ENCODE assay signal across 50 mouse cellular contexts in the genomic region with DNA sequence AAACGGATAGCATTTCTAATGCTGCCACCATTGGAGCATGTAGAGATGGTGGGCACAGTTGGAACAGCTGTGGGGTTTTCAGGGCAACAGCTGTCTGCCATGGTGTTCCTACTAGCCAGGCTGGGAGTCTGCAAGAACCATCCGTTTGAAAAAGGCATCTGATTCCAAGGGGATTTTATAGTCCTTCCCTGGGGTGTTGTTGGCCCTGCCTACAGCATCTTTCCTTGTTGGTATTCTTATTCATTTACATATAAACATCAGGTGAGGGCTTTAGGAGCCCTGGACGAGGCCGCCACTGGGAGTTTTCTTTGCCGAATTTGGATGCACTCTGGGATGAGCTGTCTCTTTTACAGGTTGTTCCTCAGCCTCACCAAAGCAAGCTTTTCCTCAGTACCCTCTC. TPM values are rescaled to one million over a fixed set of nuclear protein-coding genes. Genes with fewer than 3 reads are reported as not detected.
"Had no signal": no experiment of that assay in that cellular context is flagged by ENCODE, and none has a peak within 500 bp of the region (broad histone marks: within the 10 kb centered on the region; RNA-seq: fewer than 3 reads in every experiment).

A gene (minus strand): TSS at position 101 of the 400 bp plus-strand sequence.

- H3K4me3 ChIP-seq: heart, embryonic 12.5 days; heart, embryonic 13.5 days; heart, embryonic 15.5 days; hindbrain, embryonic 10.5 days; hindbrain, embryonic 12.5 days; hindbrain, embryonic 13.5 days; hindbrain, embryonic 15.5 days; intestine, embryonic 15.5 days; kidney, embryonic 15.5 days; layer of hippocampus, adult 2 months; left cerebral cortex, adult 2 months had no signal

- H3K4me1 ChIP-seq: heart, embryonic 12.5 days; heart, embryonic 13.5 days; heart, embryonic 15.5 days; hindbrain, embryonic 10.5 days; hindbrain, embryonic 12.5 days; hindbrain, embryonic 13.5 days; hindbrain, embryonic 15.5 days; intestine, embryonic 15.5 days; kidney, embryonic 15.5 days had no signal

- H3K9me3 ChIP-seq: heart, embryonic 12.5 days; heart, embryonic 13.5 days; heart, embryonic 15.5 days; hindbrain, embryonic 13.5 days; intestine, embryonic 15.5 days; kidney, embryonic 15.5 days had no signal

- H3K27ac ChIP-seq: heart, embryonic 13.5 days; heart, embryonic 15.5 days; hindbrain, embryonic 10.5 days; hindbrain, embryonic 12.5 days; hindbrain, embryonic 13.5 days; hindbrain, embryonic 14.5 days; hindbrain, embryonic 15.5 days; hindbrain, postnatal 0 days; intestine, embryonic 15.5 days; kidney, embryonic 15.5 days; kidney, postnatal 0 days; layer of hippocampus, adult 2 months; left cerebral cortex, adult 2 months had no signal

- H3K27me3 ChIP-seq: heart, embryonic 12.5 days; heart, embryonic 15.5 days; hindbrain, embryonic 12.5 days; hindbrain, embryonic 13.5 days; hindbrain, embryonic 15.5 days; intestine, embryonic 15.5 days; kidney, embryonic 15.5 days had no signal

- ATAC-seq: hindbrain, embryonic 16.5 days; hindbrain, postnatal 0 days; inflammation-experienced regulatory T-cells, adult 6 months; intestine, embryonic 15.5 days; intestine, embryonic 16.5 days; intestine, postnatal 0 days had no signal

- DNase-seq: heart, postnatal 14 days; heart, postnatal 36 days; heart, postnatal 4 days; kidney, adult 11 months; kidney, adult 18-20 months; kidney, adult 2 months; kidney, adult 8-10 months; kidney, adult 9 months; kidney, postnatal 10 days; kidney, postnatal 14 days; kidney, postnatal 25 days; kidney, postnatal 36 days; kidney, postnatal 4 days; layer of hippocampus, adult 9-11 months; layer of hippocampus, postnatal 36 days had no signal

- H3K36me3 ChIP-seq: heart, embryonic 12.5 days; heart, embryonic 13.5 days; heart, embryonic 15.5 days; hindbrain, embryonic 10.5 days; hindbrain, embryonic 12.5 days; hindbrain, embryonic 13.5 days; hindbrain, embryonic 15.5 days; intestine, embryonic 15.5 days; kidney, embryonic 15.5 days had no signal

RNA-seq across cellular contexts. Expression of the gene that starts here (rescaled TPM):
- total RNA-seq: heart, adult 8-10 months; heart, postnatal 14 days; heart, postnatal 36 days; heart, postnatal 4 days; hematopoietic stem cell, adult 5-6 weeks; hindbrain, postnatal 0 days; layer of hippocampus, adult 18-20 months; layer of hippocampus, adult 2 months; layer of hippocampus, adult 8-10 months; layer of hippocampus, postnatal 10 days; layer of hippocampus, postnatal 14 days; layer of hippocampus, postnatal 25 days; layer of hippocampus, postnatal 36 days; left cerebral cortex, adult 18-20 months; left cerebral cortex, adult 2 months had no signal
- polyA plus RNA-seq: heart, embryonic 11.5 days; heart, embryonic 12.5 days; heart, embryonic 13.5 days; heart, embryonic 14.5 days; heart, embryonic 15.5 days; heart, embryonic 16.5 days; heart, postnatal 0 days; hindbrain, embryonic 10.5 days; hindbrain, embryonic 11.5 days; hindbrain, embryonic 12.5 days; hindbrain, embryonic 13.5 days; hindbrain, embryonic 14.5 days; hindbrain, embryonic 15.5 days; hindbrain, embryonic 16.5 days; hindbrain, postnatal 0 days; inflammation-experienced regulatory T-cells, adult 6 months; intestine, embryonic 14.5 days; intestine, embryonic 15.5 days; intestine, embryonic 16.5 days; intestine, postnatal 0 days; kidney, adult 2 months; kidney, embryonic 14.5 days; kidney, embryonic 15.5 days; kidney, embryonic 16.5 days; kidney, postnatal 0 days; large intestine, adult 2 months had no signal
